ENCODE assay signal across 8 mouse cellular contexts in genomic region chr14:16243603-16244209, GRCm38 (mm10). TPM values are rescaled to one million over a fixed set of nuclear protein-coding genes. Genes with fewer than 3 reads are reported as not detected.
DNase-seq lines count a peak whose midpoint lies in the region; ATAC-seq and TF ChIP-seq lines count a peak whose summit lies in the region.

No protein-coding gene starts in this region.

- TF ChIP-seq CTCF in kidney, adult 2 months (conservative IDR thresholded peaks at IDR 0.05; ENCODE audit: insufficient read depth, insufficient read length, low read depth, low read length): no peak

- H3K36me3 ChIP-seq in kidney, adult 2 months (ENCODE audit: control insufficient read depth, insufficient read depth, low read length): no peaks in the 10 kb centered on the region; the same call in 1 of the 2 replicates
- no peaks in the 10 kb centered on the region for H3K36me3 ChIP-seq in heart, embryonic 11.5 days (ENCODE audit: control insufficient read depth, insufficient read depth, low read length)
- H3K36me3 ChIP-seq in midbrain, embryonic 10.5 days: 0 out of 2 replicates have a peak, but pooled peaks cover 3% of the 10 kb centered on the region

- peak overlapping the region; percentile 76 for H3K4me2 ChIP-seq in heart, embryonic 11.5 days

- H3K27ac ChIP-seq in kidney, adult 2 months (ENCODE audit: insufficient read depth, low read depth, low read length): peak overlapping the region; percentile 96
- peak overlapping the region; percentile 89 for H3K27ac ChIP-seq in heart, embryonic 11.5 days (ENCODE audit: low read depth, low read length)
- peak overlapping the region; percentile 88 for H3K27ac ChIP-seq in midbrain, embryonic 10.5 days (replicated peaks)

- TF ChIP-seq POLR2A in kidney, adult 2 months (IDR thresholded peaks at IDR 0.05; ENCODE audit: low read depth, low read length): no peak

- H3K4me1 ChIP-seq in kidney, adult 2 months (ENCODE audit: control insufficient read depth, insufficient read depth, low read length): peaks cover 3% of the 10 kb centered on the region; the same call in 1 of the 2 replicates
- H3K4me1 ChIP-seq in heart, embryonic 11.5 days (ENCODE audit: control insufficient read depth, insufficient read depth, low read length): no peaks in the 10 kb centered on the region; the same call in 1 of the 2 replicates
- peaks cover 22% of the 10 kb centered on the region for H3K4me1 ChIP-seq in midbrain, embryonic 10.5 days

- H3K27me3 ChIP-seq in kidney, adult 2 months (replicated peaks; ENCODE audit: control insufficient read depth, insufficient read depth, low read length): no peaks in the 10 kb centered on the region
- no peaks in the 10 kb centered on the region for H3K27me3 ChIP-seq in heart, embryonic 11.5 days (ENCODE audit: control insufficient read depth, insufficient read depth, low read length)
- H3K27me3 ChIP-seq in midbrain, embryonic 10.5 days (ENCODE audit: low read depth, poor library complexity, severe bottlenecking): no peaks in the 10 kb centered on the region

- no peak for ATAC-seq in heart, embryonic 11.5 days (replicated peaks; ENCODE audit: insufficient number of reproducible peaks, low FRiP score, low TSS enrichment)

- no peaks in the 10 kb centered on the region for H3K9me3 ChIP-seq in heart, embryonic 11.5 days (replicated peaks; ENCODE audit: control insufficient read depth, low read length)
- no peaks in the 10 kb centered on the region for H3K9me3 ChIP-seq in midbrain, embryonic 10.5 days (replicated peaks)

- peak; percentile 65 for DNase-seq in kidney, adult 2 months
- no peak for DNase-seq in kidney, adult 18-20 months
- peak; percentile 27 to 31 for DNase-seq in adrenal gland, postnatal 36 days
- peak; percentile 19 to 40 for DNase-seq in kidney, postnatal 25 days
- no peak for DNase-seq in midbrain, embryonic 10.5 days (ENCODE audit: low spot score)
- no peak for DNase-seq in ovary, adult 18-20 months (ENCODE audit: low spot score)
- no peak for DNase-seq in right cerebral cortex, adult 18-20 months

- peak overlapping the region; percentile 86 for H3K9ac ChIP-seq in heart, embryonic 11.5 days (ENCODE audit: low read depth, low read length)

- 10% methylated on average over 10 of the region's 10 CpGs for WGBS in kidney, adult 2 months
- 6% methylated on average over 10 of the region's 10 CpGs for WGBS in heart, embryonic 11.5 days (ENCODE audit: insufficient replicate concordance)
- WGBS in midbrain, embryonic 10.5 days: 22% methylated on average over 10 of the region's 10 CpGs

- peak overlapping the region; percentile 82 for H3K4me3 ChIP-seq in kidney, adult 2 months (ENCODE audit: insufficient read depth, low read depth, low read length)
- peak overlapping the region; percentile 58 for H3K4me3 ChIP-seq in heart, embryonic 11.5 days (ENCODE audit: low read depth, low read length)
- H3K4me3 ChIP-seq in midbrain, embryonic 10.5 days: peak overlapping the region; percentile 63

RNA-seq across cellular contexts. Expression of gene Ngly1, which starts 5.4 kb away (rescaled TPM):
- 40.2 and 51.3 TPM in 2 replicates for polyA plus RNA-seq in kidney, adult 2 months (2012; rRNA removed)
- total RNA-seq in adrenal gland, postnatal 36 days (2021): 10 to 100 TPM; 44.1 to 59.9 TPM
- polyA plus RNA-seq in heart, embryonic 11.5 days (2014; fragmentation: Nextera tagmentation; extraction: Ambion mirVana): 22.3 and 25.5 TPM in 2 replicates
- 14.3 and 18.5 TPM in 2 replicates for polyA plus RNA-seq in midbrain, embryonic 10.5 days (2016; fragmentation: Nextera tagmentation; extraction: Ambion mirVana)

RNA-seq across cellular contexts. Expression of gene Oxsm, which starts 5.9 kb away (rescaled TPM):
- 16.6 and 18.7 TPM in 2 replicates for polyA plus RNA-seq in kidney, adult 2 months (2012; rRNA removed)
- 10 to 100 TPM; 15.2 to 24.5 TPM for total RNA-seq in adrenal gland, postnatal 36 days (2021)
- polyA plus RNA-seq in heart, embryonic 11.5 days (2014; fragmentation: Nextera tagmentation; extraction: Ambion mirVana): 2.0 and 2.3 TPM in 2 replicates
- 1.7 and 1.9 TPM in 2 replicates for polyA plus RNA-seq in midbrain, embryonic 10.5 days (2016; fragmentation: Nextera tagmentation; extraction: Ambion mirVana)

Comparison
In these comparisons a context has a peak if more than half of its experiments do, and no peak if none do; other contexts are left out.
1. DNase-seq: peak in kidney, adult 2 months (single experiment), adrenal gland, postnatal 36 days (2 of 2) and kidney, postnatal 25 days (2 of 2); none in kidney, adult 18-20 months (single experiment), midbrain, embryonic 10.5 days (single experiment), ovary, adult 18-20 months (single experiment) and right cerebral cortex, adult 18-20 months (single experiment).
2. Peak in every context shown above with its lines, with median percentiles within 50 percentile points of each other: H3K27ac ChIP-seq and H3K4me3 ChIP-seq.